Mouse (Mus musculus) T-helper 1 cell (primary cell): Measurements from ENCODE around the gene Tekt4.

Experiments
- in situ Hi-C: fragments of 300-600 bp; cut with MboI, MseI; formaldehyde crosslinking; loops from one replicate; pipeline ENCODE4 v1.15.1; 2025; ENCODE audit warnings: high pct_unique_total_duplicates

Tekt4 gene

GRCm38 (mm10) chr17:25432433-25433181, 21.8 kb upstream of the Tekt4 start:
- in situ Hi-C loops = no loop called here

GRCm38 (mm10) chr17:25433223-25433616, 21.2 kb upstream of the Tekt4 start:
- in situ Hi-C loops = no loop called here

GRCm38 (mm10) chr17:25433617-25434606, 20.5 kb upstream of the Tekt4 start, which contains the start of gene Cacna1h:
TSS of gene Cacna1h (minus strand) at chr17:25433783.
- in situ Hi-C loops = no loop called here

DNA sequence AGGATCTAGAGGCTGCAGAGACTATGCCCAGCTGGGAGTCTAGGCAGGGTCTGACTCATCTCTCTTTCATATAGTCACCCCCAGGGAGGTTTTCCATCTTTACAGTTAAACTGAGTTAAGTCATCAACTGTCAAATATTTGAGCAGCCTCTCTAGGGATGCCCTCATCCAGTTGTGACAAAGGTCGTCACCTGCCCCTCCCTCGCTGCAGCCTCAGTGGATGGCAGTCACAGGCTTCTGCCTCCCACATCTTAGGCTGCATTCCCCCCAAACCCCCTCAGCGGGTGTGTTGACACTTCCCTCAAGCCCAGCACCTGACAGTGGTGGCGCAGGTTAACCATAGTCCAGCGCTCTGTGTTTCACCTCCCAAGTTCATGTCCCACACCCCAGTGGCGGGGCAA, 13.0 kb upstream of the Tekt4 start:
- in situ Hi-C loops = no loop called here

DNA sequence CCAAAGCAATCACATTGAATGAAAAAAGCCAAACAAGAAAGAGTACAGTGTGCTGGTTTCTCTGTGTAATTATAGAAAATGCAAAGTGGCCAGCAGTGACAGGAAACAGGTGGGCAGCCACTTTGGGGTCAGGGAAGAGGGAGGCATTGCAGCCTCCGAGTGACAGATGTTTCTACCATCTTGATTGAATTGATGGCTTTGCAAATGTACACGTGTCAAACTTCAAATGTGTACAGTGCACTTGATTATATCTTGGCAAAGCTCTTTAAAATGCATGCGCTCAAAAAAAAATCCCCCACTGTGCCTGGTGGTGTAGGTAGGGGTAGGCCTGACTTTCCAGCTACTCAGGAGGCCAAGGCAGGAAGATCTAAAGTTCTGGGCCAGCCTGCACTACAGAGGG, 11.5 kb upstream of the Tekt4 start:
- in situ Hi-C loops = no loop called here

DNA sequence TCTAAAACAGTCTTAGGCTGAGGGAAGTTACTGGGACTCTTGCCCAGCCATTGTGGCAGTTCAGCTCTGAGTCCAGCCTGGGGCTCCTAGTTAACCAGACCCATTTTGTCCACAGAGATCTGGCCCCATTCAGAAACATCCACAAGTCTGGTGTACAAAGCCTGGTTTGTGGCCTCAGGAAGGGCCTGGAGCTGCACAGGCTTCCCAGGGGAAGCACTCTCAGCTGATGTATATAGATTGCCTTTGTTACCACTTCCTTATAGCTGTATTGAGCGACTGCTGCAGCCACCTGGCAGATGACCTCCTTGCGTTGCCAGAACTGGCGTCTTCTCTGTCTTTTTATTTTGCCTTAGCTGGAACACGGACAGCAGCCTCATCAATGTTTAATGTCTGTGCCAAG, 9.3 kb upstream of the Tekt4 start:
- in situ Hi-C loops = no loop called here

DNA sequence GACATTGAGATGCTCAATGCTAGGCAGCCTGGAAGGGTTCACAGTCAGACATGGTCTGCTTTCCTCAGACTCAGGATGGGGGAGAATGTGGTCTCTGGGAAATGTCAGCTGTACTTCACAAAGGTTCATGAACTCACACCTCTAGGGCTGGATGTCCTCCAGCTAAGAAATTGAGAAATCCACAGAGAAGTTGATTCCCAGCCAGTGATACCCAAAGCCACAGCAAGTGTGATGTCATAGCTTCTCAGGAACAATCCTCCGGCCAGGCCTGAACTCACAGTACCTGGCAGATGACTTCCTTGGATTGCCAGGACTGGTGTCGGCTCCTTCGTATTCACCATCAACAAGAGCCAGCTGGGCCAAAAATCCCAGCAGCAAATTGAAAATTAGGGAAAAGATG, 8.6 kb upstream of the Tekt4 start:
- in situ Hi-C loops = no loop called here

DNA sequence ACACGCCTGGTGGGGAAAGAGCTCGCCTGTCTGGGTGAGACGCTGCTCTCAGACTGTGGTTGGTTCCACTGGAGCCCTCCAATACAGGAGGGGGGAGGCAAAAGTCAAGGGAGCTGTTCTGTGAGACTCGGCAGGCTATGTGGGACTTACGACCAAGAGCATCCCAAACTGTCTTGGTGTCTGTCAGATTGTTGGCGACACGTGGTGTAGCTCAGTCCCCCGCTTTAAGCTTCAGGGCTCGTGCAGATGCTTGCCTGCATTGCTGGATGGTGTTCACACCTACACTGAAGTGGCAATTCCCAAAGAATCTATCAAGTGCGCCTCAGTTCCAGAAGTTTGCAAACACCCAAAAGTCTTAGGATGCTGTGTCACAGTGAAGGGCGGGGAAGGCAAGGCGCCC, 6.5 kb upstream of the Tekt4 start:
- in situ Hi-C loops = no loop called here

DNA sequence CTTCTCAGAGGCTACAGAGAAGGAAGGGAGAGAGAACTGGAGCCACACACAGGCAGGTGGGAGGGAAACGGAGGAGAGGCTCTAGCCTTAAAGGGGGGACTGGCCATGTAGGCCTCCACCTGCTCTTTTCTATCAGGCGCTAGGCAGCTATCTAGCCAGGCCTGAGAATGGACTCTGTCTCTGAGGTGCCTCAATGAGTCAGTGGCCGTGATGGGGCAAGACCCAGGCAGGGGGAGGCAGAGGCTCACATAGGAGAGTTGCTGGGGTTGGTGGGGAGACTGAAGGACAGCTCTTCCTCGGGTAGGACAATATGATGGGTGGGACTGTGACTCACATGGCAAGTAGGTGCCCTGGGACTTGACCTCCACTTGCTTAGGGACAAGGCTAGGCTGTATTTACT, 4.1 kb upstream of the Tekt4 start:
- in situ Hi-C loops = no loop called here

- in situ Hi-C loops = no loop called here
These were observed 2.0 kb upstream of the Tekt4 start for GRCm38 (mm10) chr17:25452246-25452965.

DNA sequence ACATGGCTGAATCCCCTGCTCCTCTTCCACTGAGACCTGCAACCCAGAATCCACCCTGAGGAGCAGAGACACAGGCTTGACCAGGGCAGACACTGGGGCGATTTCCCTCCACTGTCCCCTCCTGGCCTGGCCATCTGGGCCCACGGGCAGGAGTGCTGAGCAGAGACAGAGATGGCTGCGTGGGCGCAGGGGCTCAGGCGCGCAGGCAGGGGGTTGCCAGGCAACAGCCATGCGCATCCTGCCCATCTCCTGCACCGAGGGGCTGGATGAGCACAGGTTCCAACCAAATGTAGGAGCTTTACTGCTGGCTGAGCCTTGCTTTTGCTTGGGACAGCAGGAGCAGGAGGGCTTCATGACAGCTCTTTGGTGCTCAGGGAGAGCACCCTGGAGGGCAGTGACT, 2.1 kb downstream of the Tekt4 start:
- in situ Hi-C loops = no loop called here

GRCm38 (mm10) chr17:25462236-25462875, 7.9 kb downstream of the Tekt4 start:
- in situ Hi-C loops = no loop called here

DNA sequence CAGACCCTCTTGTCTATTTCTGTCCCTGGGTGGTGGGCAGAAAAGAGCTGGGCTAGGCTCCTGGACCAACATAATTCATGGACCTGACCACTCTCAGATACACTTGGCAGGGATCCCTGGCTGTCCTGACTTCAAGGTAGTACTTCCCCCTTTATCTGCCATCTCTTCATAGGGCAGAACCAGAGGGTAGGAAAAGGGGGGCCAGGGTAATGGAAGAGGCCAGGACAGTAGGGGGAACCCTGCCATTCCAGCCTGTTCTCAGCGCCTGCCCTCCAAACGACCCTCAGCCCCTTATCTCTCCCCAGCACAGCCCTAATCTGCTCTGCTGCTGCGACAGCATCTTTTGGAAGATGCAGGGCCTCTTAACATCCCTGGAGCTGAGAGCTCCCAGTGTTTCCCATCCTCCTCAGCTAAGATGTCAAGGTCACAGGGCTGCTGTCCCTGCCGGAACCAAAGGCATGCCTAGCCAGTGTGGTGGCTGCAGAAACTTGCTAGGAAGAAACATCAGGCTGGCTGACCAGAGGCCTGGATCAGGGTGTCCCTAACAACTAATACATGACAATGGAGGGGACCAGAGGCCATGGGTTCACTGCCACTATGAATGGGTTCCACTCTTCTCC, 9.0 kb downstream of the Tekt4 start:
- in situ Hi-C loops = no loop called here

GRCm38 (mm10) chr17:25464091-25464490, 9.7 kb downstream of the Tekt4 start:
- in situ Hi-C loops = no loop called here

DNA sequence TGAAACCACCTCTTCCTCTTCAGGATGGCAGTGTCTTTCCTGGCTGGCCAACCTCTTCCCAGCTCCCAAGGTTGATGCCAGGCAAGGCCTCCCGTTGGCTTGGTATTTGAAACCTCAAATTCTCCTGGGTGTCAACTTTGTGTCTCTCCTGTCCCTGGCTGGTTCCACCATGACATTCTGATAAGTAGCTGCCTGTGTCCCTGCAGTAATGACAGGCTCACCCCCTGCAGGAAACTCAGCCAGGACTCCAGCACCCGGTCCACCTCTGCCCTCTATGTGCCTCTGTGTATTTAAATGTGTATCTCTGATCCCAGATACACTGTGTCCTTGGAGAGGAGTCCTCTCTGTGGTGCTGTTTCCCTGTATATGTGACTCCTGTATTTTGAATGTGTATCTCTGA, 11.8 kb downstream of the Tekt4 start:
- in situ Hi-C loops = no loop called here

GRCm38 (mm10) chr17:25467781-25468180, 13.4 kb downstream of the Tekt4 start:
- in situ Hi-C loops = no loop called here

DNA sequence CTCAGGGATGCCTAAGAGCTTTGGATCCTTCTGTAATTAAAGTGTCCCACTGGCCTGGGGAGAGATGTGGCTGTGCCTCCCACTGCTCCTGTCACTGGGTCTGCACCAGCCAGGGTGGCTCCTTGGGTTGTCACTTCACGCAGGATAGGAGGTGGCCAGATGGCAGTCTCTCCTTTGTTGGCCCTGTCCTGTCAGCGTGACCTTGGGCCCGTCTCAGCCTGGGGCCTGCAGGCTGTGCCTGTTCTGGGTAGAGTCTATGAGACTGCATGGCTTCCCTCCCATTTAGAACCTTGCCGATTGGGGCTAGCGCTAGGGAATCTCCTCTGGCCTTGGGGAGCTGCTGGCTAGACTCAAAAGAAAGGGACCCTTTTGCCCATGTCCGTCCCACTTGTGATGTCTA, 13.9 kb downstream of the Tekt4 start:
- in situ Hi-C loops = no loop called here

- in situ Hi-C loops = loop anchor here (5.0 kb wide), 1 partner anchor 67 kb away; no protein-coding TSS in a partner anchor
These were observed 15.4 kb downstream of the Tekt4 start for GRCm38 (mm10) chr17:25469798-25470197.

DNA sequence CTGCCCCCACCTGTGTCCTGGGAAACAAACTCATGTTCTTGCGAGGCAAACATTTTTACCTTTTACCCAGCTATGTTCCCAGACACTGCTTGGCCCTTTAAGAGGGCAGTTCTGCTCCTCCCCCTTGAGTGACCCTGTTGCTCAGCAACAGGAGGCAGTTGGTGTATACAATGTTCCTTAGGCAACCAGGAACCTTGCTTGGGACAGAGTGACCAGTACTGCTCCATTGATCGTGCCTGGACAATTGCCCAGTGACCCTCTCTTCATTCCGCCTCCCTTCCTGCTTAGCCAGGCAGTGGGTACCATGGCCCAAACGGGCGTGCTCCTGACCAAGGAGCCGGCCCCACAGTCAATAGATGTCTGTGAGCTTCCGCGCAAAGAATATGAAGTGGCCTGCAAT, 17.0 kb downstream of the Tekt4 start:
- in situ Hi-C loops = loop anchor here (5.0 kb wide), 1 partner anchor 69 kb away; no protein-coding TSS in a partner anchor

- in situ Hi-C loops = loop anchor here (5.0 kb wide), 1 partner anchor 70 kb away; no protein-coding TSS in a partner anchor
These were observed 17.6 kb downstream of the Tekt4 start for GRCm38 (mm10) chr17:25472044-25472443.
